Mouse (Mus musculus) limb, embryonic 15.5 days (tissue): ENCODE data around the gene Dvl1. TPM values are rescaled to one million over a fixed set of nuclear protein-coding genes. Genes with fewer than 3 reads are reported as not detected.
A peak's percentile ranks its signal among the peaks of the same experiment; 100 is the strongest.

Experiments
- ATAC-seq: fragments of 200-750 bp; cut with Nextera tagmentation; 2 replicates; pipeline ENCODE4 v1.8.0; 2017; ENCODE audit warnings: low read depth, moderate TSS enrichment; ENCODE audit not compliant: insufficient number of reproducible peaks, low FRiP score, low TSS enrichment
- H3K27ac ChIP-seq: fragments of 300-500 bp; sonication (generic); 2 replicates; pipeline ENCODE4 v1.5.1; 2015; ENCODE audit warnings: moderate library complexity, mild to moderate bottlenecking, inconsistent platforms
- H3K27me3 ChIP-seq: fragments of 300-500 bp; sonication (generic); 2 replicates; pipeline ENCODE4 v1.6.1; 2015; ENCODE audit warnings: inconsistent platforms
- H3K36me3 ChIP-seq: fragments of 300-500 bp; sonication (generic); 2 replicates; pipeline ENCODE4 v1.6.1; 2015; ENCODE audit warnings: inconsistent platforms
- H3K4me1 ChIP-seq: fragments of 300-500 bp; sonication (generic); 2 replicates; pipeline ENCODE4 v1.6.1; 2015; ENCODE audit warnings: inconsistent platforms
- H3K4me2 ChIP-seq: fragments of 300-500 bp; sonication (generic); 2 replicates; pipeline ENCODE4 v1.6.1; 2015; ENCODE audit warnings: mild to moderate bottlenecking, inconsistent platforms
- H3K4me3 ChIP-seq: fragments of 300-500 bp; sonication (generic); 2 replicates; pipeline ENCODE4 v1.5.1; 2015; ENCODE audit warnings: mild to moderate bottlenecking, inconsistent platforms
- H3K9ac ChIP-seq: fragments of 300-500 bp; sonication (generic); 2 replicates; pipeline ENCODE4 v1.6.1; 2015; ENCODE audit warnings: inconsistent platforms
- H3K9me3 ChIP-seq: fragments of 300-500 bp; sonication (generic); 2 replicates; pipeline ENCODE4 v1.6.1; 2016; ENCODE audit warnings: inconsistent platforms
- WGBS: fragments of 180-500 bp; shearing (Covaris S2); methylation state at CpG from one replicate; pipeline ENCODE4 v1.1.7; 2015; 5-methylcytosine and 5-hydroxymethylcytosine counted together
- polyA plus RNA-seq: library from polyadenylated mRNA; unstranded; fragments of >200 nt; fragmentation: Nextera tagmentation; extraction: Ambion mirVana; gene quantifications from 2 replicates; pipeline ENCODE4 v1.2.1, GENCODE M21; 2015

Dvl1 gene
- polyA plus RNA-seq, 1 experiment from 2014 or later, result 7.1 TPM

DNA sequence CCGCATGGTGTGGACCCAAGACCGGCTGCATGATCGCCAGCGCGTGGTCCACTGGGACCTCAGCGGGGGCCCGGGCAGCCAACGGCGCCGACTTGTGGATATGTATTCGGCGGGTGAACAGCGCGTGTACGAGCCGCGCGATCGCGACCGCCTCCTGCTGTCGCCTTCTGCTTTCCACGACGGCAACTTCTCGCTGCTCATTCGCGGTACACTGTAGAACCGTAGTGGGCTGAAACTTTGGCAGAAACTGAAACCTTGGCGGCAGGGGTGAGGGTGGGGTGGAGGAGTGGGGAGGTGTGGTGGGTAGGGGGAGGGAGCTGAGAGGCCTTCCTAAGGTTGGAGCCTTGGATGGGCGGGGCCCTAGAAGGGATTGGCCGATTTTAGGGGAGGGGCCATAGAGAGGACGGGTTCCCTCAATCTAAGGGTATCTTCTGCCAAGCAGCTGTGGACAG, 6.2 kb upstream of the Dvl1 start:
- Histone ChIP-seq H3K9ac (peak overlapping the region; percentile 55), H3K9me3 (no peaks in the 10 kb centered on the region), H3K36me3 (peaks cover 24% of the 10 kb centered on the region), H3K27me3 (no peaks in the 10 kb centered on the region), H3K4me2 (peak overlapping the region; percentile 92), H3K27ac (peak overlapping the region; percentile 86), H3K4me3 (peak overlapping the region; percentile 56), H3K4me1 (peaks cover 45% of the 10 kb centered on the region)
- WGBS, result 1% methylated on average over 32 of the region's 32 CpGs
- ATAC-seq, result peak; percentile 71

DNA sequence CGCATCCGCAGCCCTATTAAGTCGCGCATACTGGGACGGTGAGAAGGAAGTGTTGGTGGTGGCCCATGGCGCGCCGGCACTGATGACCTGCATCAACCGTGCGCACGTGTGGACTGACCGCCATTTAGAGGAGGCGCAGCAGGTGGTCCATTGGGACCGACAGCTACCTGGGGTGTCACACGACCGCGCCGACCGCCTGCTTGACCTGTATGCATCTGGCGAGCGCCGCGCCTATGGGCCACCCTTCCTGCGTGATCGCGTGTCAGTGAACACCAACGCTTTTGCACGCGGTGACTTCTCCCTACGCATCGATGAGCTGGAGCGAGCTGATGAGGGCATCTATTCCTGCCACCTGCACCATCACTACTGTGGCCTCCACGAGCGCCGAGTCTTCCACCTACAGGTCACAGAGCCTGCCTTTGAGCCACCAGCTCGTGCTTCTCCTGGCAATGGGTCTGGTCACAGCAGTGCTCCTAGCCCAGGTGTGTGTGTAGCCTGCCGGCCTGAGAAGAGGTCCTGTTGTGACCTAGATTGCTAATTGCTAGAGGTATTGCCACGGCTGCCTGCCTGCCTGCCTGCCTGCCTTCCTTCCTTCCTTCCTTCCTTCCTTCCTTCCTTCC, 5.4 kb upstream of the Dvl1 start:
- peaks cover 24% of the 10 kb centered on the region for H3K36me3 ChIP-seq
- H3K27me3 ChIP-seq, result no peaks in the 10 kb centered on the region
- H3K4me3 ChIP-seq, result peak overlapping the region; percentile 56
- peak overlapping the region; percentile 92 for H3K4me2 ChIP-seq
- H3K9me3 ChIP-seq, result no peaks in the 10 kb centered on the region
- ATAC-seq, result no peak
- H3K27ac ChIP-seq, result peak overlapping the region; percentile 86; the same call in 1 of the 2 replicates
- 41% methylated on average over 38 of the region's 38 CpGs for WGBS
- no peak overlapping the region for H3K9ac ChIP-seq
- peaks cover 49% of the 10 kb centered on the region for H3K4me1 ChIP-seq

DNA sequence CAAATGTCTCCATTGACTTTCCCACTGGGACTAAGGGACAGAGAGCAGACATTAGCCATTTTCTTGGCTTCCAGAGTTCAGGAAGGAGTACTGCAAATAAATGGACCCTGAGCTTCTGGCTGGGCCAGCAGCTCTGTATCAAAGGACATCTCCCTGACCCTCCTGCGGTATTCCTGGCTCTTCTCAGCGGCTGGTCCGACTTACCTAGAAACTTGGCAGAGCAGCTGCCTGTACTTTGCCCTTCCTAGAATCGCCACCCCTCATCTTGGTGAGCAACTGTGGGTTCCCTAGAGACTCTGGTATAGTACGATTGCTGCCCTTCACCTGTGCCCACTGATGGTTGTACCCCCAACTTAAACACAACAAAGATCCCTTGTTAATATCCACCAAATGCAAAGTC, 4.0 kb upstream of the Dvl1 start:
- H3K9me3 ChIP-seq, result no peaks in the 10 kb centered on the region
- ATAC-seq, result no peak
- no peak overlapping the region for H3K27ac ChIP-seq
- H3K4me1 ChIP-seq, result peaks cover 49% of the 10 kb centered on the region
- H3K4me2 ChIP-seq, result no peak overlapping the region
- H3K9ac ChIP-seq, result no peak overlapping the region
- H3K4me3 ChIP-seq, result no peak overlapping the region
- H3K36me3 ChIP-seq, result peaks cover 24% of the 10 kb centered on the region
- WGBS, result 91% methylated on average over 5 of the region's 5 CpGs
- no peaks in the 10 kb centered on the region for H3K27me3 ChIP-seq

DNA sequence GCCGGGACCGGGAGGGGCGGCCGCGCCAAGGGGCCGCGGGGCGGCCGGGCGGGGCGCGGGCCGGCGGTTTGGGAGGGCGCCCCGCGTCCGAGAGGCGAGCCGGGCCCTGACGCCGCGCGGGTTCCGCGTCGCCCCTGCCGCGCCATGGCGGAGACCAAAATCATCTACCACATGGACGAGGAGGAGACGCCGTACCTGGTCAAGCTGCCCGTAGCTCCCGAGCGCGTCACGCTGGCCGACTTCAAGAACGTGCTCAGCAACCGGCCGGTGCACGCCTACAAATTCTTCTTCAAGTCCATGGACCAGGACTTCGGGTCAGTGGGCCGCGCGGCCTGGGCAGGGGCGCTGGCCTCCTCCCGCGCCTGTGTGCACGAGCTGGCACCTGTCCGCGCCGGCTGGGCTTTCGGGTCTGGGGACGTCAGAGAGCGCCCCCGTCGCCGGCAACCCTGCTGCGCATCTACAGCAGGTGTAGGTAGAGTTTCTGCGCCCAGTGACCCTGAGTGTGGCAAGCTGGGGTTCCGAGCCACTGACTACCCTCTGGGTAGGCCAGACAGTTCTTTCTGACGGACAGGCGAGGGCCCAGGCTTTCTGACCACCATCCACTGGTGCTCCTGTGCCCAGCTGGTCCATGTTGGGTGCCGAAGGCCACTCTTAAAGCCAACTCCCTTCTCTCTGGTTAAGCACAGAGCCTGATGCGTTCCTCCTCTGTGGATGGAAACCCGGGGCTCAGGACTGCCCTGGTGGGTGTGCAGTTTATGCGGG, 570 bp downstream of the Dvl1 start:
- Histone ChIP-seq H3K4me1 (peaks cover 42% of the 10 kb centered on the region), H3K9me3 (no peaks in the 10 kb centered on the region), H3K9ac (peak overlapping the region; percentile 88), H3K4me2 (peak overlapping the region; percentile 94), H3K4me3 (peak overlapping the region; percentile 89), H3K27me3 (no peaks in the 10 kb centered on the region), H3K36me3 (peaks cover 17% of the 10 kb centered on the region), H3K27ac (peak overlapping the region; percentile 84)
- peak; percentile 45 for ATAC-seq
- 1% methylated on average over 68 of the region's 69 CpGs for WGBS

DNA sequence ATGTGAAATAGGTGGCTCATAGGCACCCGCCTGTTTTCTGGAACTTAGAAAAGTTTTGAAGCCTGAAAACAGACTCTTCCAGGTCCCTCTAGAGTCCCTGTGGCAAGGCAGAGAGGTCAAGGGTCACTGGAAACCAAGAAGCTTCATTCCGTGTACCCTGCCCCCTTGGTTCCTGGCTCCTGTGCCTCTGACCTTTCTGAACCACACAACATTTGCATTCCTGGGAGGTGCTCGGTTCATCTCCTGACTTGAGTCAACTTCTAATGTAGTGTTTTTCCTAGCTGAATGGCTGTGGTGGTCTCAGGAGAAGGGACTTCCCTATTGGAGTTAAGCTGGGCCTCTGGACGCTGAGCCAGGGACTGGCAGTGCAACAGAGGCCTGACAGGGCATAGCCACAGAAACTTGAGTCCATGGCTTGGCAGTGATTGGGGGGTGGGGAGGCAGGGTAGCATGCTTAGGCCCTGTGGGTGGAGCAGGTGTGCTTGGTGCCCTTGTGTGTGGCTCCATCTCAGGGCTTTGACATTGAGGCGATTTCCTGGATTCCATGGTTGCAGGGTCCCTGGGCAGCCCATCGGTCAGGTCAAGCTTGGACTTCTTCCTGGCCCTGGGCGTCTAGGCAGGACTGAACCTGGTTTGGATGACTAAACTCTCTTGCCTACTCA, 1.4 kb downstream of the Dvl1 start:
- WGBS, result 65% methylated on average over 7 of the region's 7 CpGs
- ATAC-seq, result no peak
- Histone ChIP-seq H3K27me3 (no peaks in the 10 kb centered on the region), H3K4me2 (peak overlapping the region; percentile 94), H3K4me3 (peak overlapping the region; percentile 89), H3K9ac (peak overlapping the region; percentile 88; the same call in 1 of the 2 replicates), H3K9me3 (no peaks in the 10 kb centered on the region), H3K27ac (no peak overlapping the region), H3K36me3 (peaks cover 15% of the 10 kb centered on the region), H3K4me1 (peaks cover 42% of the 10 kb centered on the region)

DNA sequence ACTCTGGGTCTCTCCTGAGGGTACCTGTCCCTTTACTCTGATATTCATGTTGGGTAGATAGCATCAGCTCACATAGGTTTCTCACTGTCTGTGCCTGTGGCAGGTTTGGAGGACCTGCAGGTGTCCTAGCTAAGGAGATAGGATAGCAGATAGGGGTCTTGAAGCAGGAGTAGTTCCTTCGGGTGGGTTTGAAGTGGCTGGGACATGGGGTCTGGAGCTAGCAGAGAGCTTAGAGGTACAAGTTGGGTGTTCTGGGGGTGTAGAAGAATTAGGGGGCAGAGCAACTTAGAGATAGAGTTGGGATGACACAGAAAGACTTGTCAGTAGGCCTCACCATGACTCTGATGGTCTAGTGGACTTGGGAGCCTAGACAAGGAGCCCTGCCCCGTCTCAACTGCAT, 2.2 kb downstream of the Dvl1 start:
- Histone ChIP-seq H3K27me3 (no peaks in the 10 kb centered on the region), H3K27ac (no peak overlapping the region), H3K36me3 (peaks cover 18% of the 10 kb centered on the region), H3K4me1 (peaks cover 42% of the 10 kb centered on the region), H3K4me2 (no peak overlapping the region), H3K9ac (no peak overlapping the region), H3K4me3 (no peak overlapping the region), H3K9me3 (no peaks in the 10 kb centered on the region)
- 87% methylated on average over 2 of the region's 2 CpGs for WGBS
- ATAC-seq, result no peak

DNA sequence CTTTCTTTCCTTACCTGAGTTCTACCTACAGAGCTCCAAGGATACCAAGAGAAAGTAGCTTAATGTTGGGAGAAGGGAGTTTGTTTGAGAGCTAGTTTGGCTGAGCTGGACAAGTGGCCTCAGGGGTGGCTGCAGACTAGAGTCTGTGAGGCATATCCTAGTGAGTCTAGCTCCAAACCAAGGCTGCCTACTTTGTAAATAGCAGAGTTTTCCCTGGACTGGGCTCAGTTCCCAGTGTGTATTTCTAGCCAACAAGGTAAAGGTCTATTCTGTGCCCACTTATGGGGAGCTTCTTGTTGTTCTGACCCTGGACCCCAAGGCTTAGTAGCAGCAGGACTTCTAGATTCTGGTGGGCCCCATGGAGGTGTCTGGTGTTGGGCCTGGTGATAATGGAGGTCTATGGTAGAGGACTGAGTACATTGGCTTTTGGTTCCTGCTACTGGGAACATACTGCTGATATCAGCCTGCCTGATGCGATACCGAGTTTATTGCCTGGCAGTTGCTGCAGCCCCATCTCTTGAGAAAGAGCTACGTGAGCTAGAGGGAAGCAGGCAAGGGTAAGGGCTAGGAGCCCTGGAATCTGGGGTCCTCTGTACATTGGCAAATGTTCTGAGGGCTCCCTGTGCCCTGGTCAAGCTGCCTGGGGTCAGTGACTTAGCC, 2.7 kb downstream of the Dvl1 start:
- 89% methylated on average over 3 of the region's 3 CpGs for WGBS
- Histone ChIP-seq H3K36me3 (peaks cover 23% of the 10 kb centered on the region), H3K9ac (no peak overlapping the region), H3K4me3 (no peak overlapping the region), H3K27me3 (no peaks in the 10 kb centered on the region), H3K4me2 (no peak overlapping the region), H3K4me1 (peaks cover 42% of the 10 kb centered on the region), H3K27ac (no peak overlapping the region), H3K9me3 (no peaks in the 10 kb centered on the region)
- ATAC-seq, result no peak

DNA sequence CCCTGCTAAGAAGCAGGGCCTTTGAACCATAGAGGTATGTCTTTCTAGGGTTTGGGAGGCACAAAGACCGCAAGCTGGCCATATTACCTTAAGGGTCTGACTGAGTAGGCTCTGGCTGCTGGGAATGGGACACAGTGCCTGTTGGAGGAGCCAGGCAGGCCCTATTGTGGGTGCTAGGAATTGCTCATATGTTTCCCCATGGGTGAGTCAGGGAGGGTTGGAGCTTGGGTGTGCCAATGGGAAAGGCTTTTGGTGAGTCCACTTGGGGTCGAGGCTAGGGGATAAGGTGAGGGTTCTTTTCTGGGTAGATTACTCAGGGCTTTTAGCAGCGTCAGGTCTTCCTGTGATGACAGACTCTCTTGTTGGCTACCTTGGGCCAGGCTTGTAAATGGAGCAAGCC, 4.2 kb downstream of the Dvl1 start:
- H3K9ac ChIP-seq, result no peak overlapping the region
- H3K4me1 ChIP-seq, result peaks cover 42% of the 10 kb centered on the region
- no peak overlapping the region for H3K27ac ChIP-seq
- no peak overlapping the region for H3K4me2 ChIP-seq
- ATAC-seq, result no peak
- peaks cover 37% of the 10 kb centered on the region for H3K36me3 ChIP-seq
- no peaks in the 10 kb centered on the region for H3K9me3 ChIP-seq
- no peaks in the 10 kb centered on the region for H3K27me3 ChIP-seq
- H3K4me3 ChIP-seq, result no peak overlapping the region
- WGBS, result 84% methylated on average over 3 of the region's 3 CpGs

DNA sequence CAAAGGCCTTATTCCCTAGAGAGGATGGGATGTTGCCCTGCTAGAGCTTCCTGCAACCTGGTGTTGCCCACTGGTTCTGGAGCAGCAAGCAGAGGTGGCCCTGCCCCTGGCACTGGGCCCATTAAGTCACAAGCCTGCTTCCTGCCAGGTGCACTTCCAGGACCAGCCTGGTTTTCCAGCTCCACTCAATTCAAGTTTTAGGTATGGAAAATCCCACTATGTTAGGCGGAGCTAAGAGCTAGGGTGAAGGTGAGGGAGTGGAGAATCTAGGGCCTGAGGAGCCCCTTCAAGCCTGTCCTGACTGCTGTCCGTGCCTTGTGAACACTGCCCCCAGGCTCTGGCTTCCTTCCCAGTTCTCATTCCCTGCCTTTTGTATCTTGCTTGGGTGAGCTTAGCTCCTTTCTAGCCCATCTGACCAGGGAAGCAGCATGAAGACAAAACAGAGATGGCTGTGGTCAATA, 4.8 kb downstream of the Dvl1 start:
- H3K4me1 ChIP-seq, result peaks cover 35% of the 10 kb centered on the region
- H3K27me3 ChIP-seq, result no peaks in the 10 kb centered on the region
- H3K9me3 ChIP-seq, result no peaks in the 10 kb centered on the region
- peaks cover 44% of the 10 kb centered on the region for H3K36me3 ChIP-seq
- H3K4me2 ChIP-seq, result no peak overlapping the region
- H3K27ac ChIP-seq, result no peak overlapping the region
- H3K9ac ChIP-seq, result no peak overlapping the region
- H3K4me3 ChIP-seq, result no peak overlapping the region
- ATAC-seq, result no peak
- 73% methylated on average over 2 of the region's 2 CpGs for WGBS

DNA sequence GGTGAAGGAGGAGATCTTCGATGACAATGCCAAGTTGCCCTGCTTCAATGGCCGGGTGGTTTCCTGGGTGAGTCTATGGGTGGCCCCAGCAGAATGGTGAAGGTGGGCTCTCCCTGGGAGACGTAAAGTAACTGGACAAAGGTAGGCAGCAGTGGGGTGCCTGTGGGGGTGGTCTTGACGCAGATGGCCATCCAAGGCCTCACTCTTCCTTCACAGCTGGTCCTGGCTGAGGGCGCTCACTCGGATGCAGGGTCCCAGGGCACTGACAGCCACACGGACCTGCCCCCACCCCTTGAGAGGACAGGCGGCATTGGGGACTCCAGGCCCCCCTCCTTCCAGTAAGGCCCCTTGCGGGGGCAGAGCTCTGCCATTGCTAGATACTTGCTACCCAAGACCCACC, 6.2 kb downstream of the Dvl1 start:
- H3K36me3 ChIP-seq, result peaks cover 58% of the 10 kb centered on the region

DNA sequence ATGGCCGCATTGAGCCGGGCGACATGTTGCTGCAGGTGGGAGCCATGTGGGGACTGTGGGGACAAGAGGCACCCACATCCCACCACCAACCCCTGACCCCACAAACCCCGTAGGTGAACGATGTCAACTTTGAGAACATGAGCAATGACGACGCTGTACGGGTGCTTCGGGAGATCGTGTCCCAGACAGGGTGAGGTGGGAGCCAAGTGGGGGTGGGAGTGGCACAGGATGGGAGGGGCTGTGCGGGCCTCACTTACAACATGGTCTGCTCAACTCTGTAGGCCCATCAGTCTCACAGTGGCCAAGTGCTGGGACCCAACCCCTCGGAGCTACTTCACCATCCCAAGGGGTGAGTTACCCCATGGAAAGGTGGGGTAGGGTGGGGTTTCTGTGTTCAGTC, 7.8 kb downstream of the Dvl1 start:
- Histone ChIP-seq H3K9ac (no peak overlapping the region), H3K4me2 (no peak overlapping the region), H3K27me3 (no peaks in the 10 kb centered on the region), H3K9me3 (no peaks in the 10 kb centered on the region), H3K4me3 (no peak overlapping the region), H3K4me1 (peaks cover 12% of the 10 kb centered on the region), H3K36me3 (peaks cover 71% of the 10 kb centered on the region), H3K27ac (no peak overlapping the region)
- ATAC-seq, result no peak
- WGBS, result 87% methylated on average over 12 of the region's 12 CpGs

More for the DNA sequence above, 6.2 kb downstream of the Dvl1 start:
- no peaks in the 10 kb centered on the region for H3K27me3 ChIP-seq
- no peak overlapping the region for H3K27ac ChIP-seq
- H3K9me3 ChIP-seq, result no peaks in the 10 kb centered on the region
- H3K4me1 ChIP-seq, result peaks cover 28% of the 10 kb centered on the region
- H3K9ac ChIP-seq, result no peak overlapping the region
- WGBS, result 89% methylated on average over 9 of the region's 9 CpGs
- no peak overlapping the region for H3K4me3 ChIP-seq
- no peak overlapping the region for H3K4me2 ChIP-seq
- no peak for ATAC-seq
